In the genomic region with DNA sequence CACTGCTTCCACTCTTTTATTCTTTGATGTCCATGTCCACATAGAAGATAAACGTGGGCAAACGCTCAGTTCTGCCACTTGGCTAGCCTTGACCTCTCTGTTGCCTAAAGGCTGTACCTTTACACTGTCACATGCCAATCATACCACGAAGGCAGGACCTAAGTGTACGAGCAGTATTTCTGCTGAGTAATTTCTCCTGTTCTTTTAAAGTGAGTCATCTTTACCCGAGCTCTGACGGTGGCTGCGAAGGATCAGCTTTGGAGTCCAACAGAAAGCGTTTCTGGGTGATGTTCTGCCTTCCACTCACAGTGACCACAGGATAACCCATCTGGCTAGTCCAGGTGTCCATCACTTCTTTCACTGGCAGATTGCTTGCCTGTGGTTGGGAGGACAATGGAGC, we compare ENCODE assay signal across 26 mouse cellular contexts. TPM values are rescaled to one million over a fixed set of nuclear protein-coding genes. Genes with fewer than 3 reads are reported as not detected.
"Had no signal": no experiment of that assay in that cellular context is flagged by ENCODE, and none has a peak within 500 bp of the region (broad histone marks: within the 10 kb centered on the region; RNA-seq: fewer than 3 reads in every experiment).

No protein-coding gene starts in this region.

- H3K27me3 ChIP-seq: heart, embryonic 13.5 days; heart, embryonic 15.5 days; hindbrain, embryonic 12.5 days; intestine, embryonic 15.5 days; limb, embryonic 12.5 days; liver, embryonic 12.5 days had no signal

- H3K9me3 ChIP-seq: heart, embryonic 10.5 days; heart, embryonic 13.5 days; heart, embryonic 15.5 days; hindbrain, embryonic 12.5 days; intestine, embryonic 15.5 days; limb, embryonic 10.5 days; limb, embryonic 12.5 days; liver, embryonic 12.5 days had no signal

- H3K9ac ChIP-seq: heart, embryonic 13.5 days; heart, embryonic 15.5 days; hindbrain, embryonic 12.5 days; hindbrain, embryonic 14.5 days; intestine, embryonic 15.5 days; limb, embryonic 12.5 days; liver, embryonic 12.5 days; liver, embryonic 14.5 days had no signal

- H3K4me1 ChIP-seq: hindbrain, embryonic 12.5 days; intestine, embryonic 15.5 days; limb, embryonic 12.5 days; liver, embryonic 12.5 days had no signal

- H3K4me3 ChIP-seq: heart, embryonic 10.5 days; heart, embryonic 13.5 days; heart, embryonic 15.5 days; hindbrain, embryonic 12.5 days; intestine, embryonic 15.5 days; layer of hippocampus, adult 2 months; left cerebral cortex, adult 2 months; limb, embryonic 10.5 days; limb, embryonic 12.5 days; liver, embryonic 12.5 days had no signal

- ATAC-seq: hindbrain, embryonic 16.5 days; inflammation-experienced regulatory T-cells, adult 6 months; intestine, embryonic 15.5 days; intestine, postnatal 0 days; liver, embryonic 12.5 days had no signal

- H3K27ac ChIP-seq: heart, embryonic 10.5 days; heart, embryonic 13.5 days; heart, embryonic 15.5 days; hindbrain, embryonic 12.5 days; hindbrain, embryonic 14.5 days; intestine, embryonic 15.5 days; kidney, postnatal 0 days; layer of hippocampus, adult 2 months; left cerebral cortex, adult 2 months; limb, embryonic 10.5 days; limb, embryonic 12.5 days; liver, embryonic 12.5 days; liver, embryonic 14.5 days had no signal

- DNase-seq: gastrocnemius, postnatal 14 days; gastrocnemius, postnatal 36 days; heart, adult 18-20 months; heart, postnatal 14 days; heart, postnatal 36 days; kidney, adult 18-20 months; kidney, adult 8-10 months; kidney, postnatal 25 days; kidney, postnatal 4 days; liver had no signal

- H3K4me2 ChIP-seq: heart, embryonic 13.5 days; heart, embryonic 15.5 days; hindbrain, embryonic 12.5 days; hindbrain, embryonic 14.5 days; intestine, embryonic 15.5 days; limb, embryonic 12.5 days; liver, embryonic 12.5 days had no signal

- H3K36me3 ChIP-seq: heart, embryonic 10.5 days; heart, embryonic 15.5 days; hindbrain, embryonic 12.5 days; intestine, embryonic 15.5 days; limb, embryonic 10.5 days; limb, embryonic 12.5 days; liver, embryonic 12.5 days had no signal

RNA-seq across cellular contexts. Expression of gene Enpep, which starts 33.9 kb away (rescaled TPM):
- polyA plus RNA-seq: inflammation-experienced regulatory T-cells, adult 6 months had no signal
